Mouse (Mus musculus): Measurements from ENCODE around the gene Fibin.

DNA sequence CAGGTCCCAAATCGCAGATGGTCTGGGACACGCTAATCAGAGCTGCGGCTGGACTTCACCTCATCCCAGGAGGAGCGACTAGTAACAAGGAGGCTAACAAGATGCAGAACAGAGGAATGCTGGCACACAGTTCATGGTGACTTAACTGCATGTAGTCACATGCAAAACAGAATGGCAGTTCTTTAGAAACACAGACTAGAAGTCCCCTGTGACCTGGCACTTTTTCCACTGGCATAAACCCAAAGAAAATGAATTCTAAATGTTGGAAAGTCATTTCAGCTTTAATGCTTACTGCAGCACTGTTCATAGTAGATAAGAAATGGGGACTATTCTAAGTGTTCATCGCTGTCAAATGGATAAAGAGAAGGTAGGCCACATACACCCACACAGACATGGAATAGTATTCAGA lies 11.1 kb downstream of the Fibin start:
- TF ChIP-seq GATA2 (IDR thresholded peaks at IDR 0.05; ENCODE audit: borderline replicate concordance, low read depth, low read length) (no peak), CTCF (IDR thresholded peaks at IDR 0.05; ENCODE audit: low read depth, low read length) (no peak)

Measured in G1E (cell line).